Mouse (Mus musculus) ES-E14 (cell line): ENCODE measurements around the gene Lamp1.

Experiments used
- CHD2 ChIP-seq: IDR thresholded peaks from 2 replicates; pipeline ENCODE4 v1.6.1; 2014; ENCODE audit warnings: mild to moderate bottlenecking, low read depth, low read length, inconsistent platforms
- HCFC1 ChIP-seq: IDR thresholded peaks from 2 replicates; pipeline ENCODE4 v1.6.1; 2012; ENCODE audit warnings: low read length, inconsistent platforms, borderline replicate concordance; ENCODE audit not compliant: insufficient read depth
- MAFK ChIP-seq: IDR thresholded peaks from 2 replicates; pipeline ENCODE4 v1.6.1; 2014; ENCODE audit warnings: mild to moderate bottlenecking, low read depth, low read length, inconsistent platforms; ENCODE audit not compliant: insufficient read depth
- ZC3H11A ChIP-seq: IDR thresholded peaks from 2 replicates; pipeline ENCODE4 v1.6.1; 2012; ENCODE audit warnings: low read depth, mild to moderate bottlenecking, inconsistent platforms, low read length, borderline replicate concordance

DNA sequence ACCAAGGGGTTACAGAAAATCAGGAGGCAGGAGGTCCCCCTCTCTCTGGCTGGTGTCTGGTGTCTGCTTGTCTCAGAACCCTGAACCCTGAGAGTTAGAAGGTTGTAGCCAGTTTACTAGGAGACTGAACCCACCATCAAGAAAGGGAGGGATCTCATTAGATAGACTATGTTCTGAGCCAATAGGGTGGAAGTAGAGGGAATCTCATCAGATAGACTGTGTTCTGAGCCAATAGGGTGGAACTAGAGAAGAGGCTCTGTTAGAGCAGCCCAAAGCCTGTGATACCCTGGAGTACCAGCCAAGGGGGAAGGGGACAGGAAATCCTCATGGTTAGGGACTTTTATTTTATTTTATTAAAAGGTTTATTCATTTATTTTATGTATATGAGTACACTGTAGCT is 59.0 kb downstream of the Lamp1 start:
- TF ChIP-seq CHD2 (no peak), ZC3H11A (no peak), MAFK (no peak), HCFC1 (no peak)
